Mouse (Mus musculus): ENCODE measurements around the gene Npy1r.

GRCm38 (mm10) chr8:66688395-66688794 lies 8.6 kb upstream of the Npy1r start:
- no peak for TF ChIP-seq CTCF (IDR thresholded peaks at IDR 0.05; ENCODE audit: low read depth)
- no peak for TF ChIP-seq EP300 (optimal IDR thresholded peaks at IDR 0.05)
